Mouse (Mus musculus): ENCODE results near the gene Rer1. TPM values are rescaled to one million over a fixed set of nuclear protein-coding genes. Genes with fewer than 3 reads are reported as not detected.

Gene Rer1
- polyA plus RNA-seq, 1 experiment from 2014 or later, result 160 TPM

GRCm38 (mm10) chr4:155122444-155123040, 36.4 kb upstream of the Rer1 start:
- H3K4me1 ChIP-seq (ENCODE audit: insufficient read depth), result peaks cover 18% of the 10 kb centered on the region
- 0 out of 2 replicates have a peak overlapping the region, but pooled peaks have one; percentile 5 for H3K4me3 ChIP-seq (ENCODE audit: low read depth, low read length)
- DNase-seq (peak; percentile 98), ATAC-seq (ENCODE audit: insufficient read depth) (peak; percentile 84)
- peak overlapping the region; percentile 17; the same call in 1 of the 2 replicates for H3K9ac ChIP-seq
- H3K27me3 ChIP-seq (ENCODE audit: insufficient read depth, low read length), result no peaks in the 10 kb centered on the region
- peak overlapping the region; percentile 38 for H3K4me2 ChIP-seq
- no peaks in the 10 kb centered on the region for H3K36me3 ChIP-seq (ENCODE audit: insufficient read depth)
- peak overlapping the region; percentile 92 for H3K27ac ChIP-seq (ENCODE audit: low read depth)
- no peak for TF ChIP-seq CTCF (IDR thresholded peaks at IDR 0.05; ENCODE audit: low read depth)
- 5% methylated on average over 16 of the region's 16 CpGs for WGBS
- peaks cover 4% of the 10 kb centered on the region; the same call in 1 of the 2 replicates for H3K9me3 ChIP-seq (ENCODE audit: low read depth, low read length)

- no peak overlapping the region for H3K9ac ChIP-seq
- no peaks in the 10 kb centered on the region for H3K27me3 ChIP-seq (ENCODE audit: insufficient read depth, low read length)
- no peak for DNase-seq
- H3K36me3 ChIP-seq (ENCODE audit: insufficient read depth), result no peaks in the 10 kb centered on the region
- no peak overlapping the region for H3K4me2 ChIP-seq
- WGBS, result 61% methylated on average over 6 of the region's 6 CpGs
- 0 out of 2 replicates have a peak overlapping the region, but pooled peaks have one; percentile 5 for H3K4me3 ChIP-seq (ENCODE audit: low read depth, low read length)
- ATAC-seq (ENCODE audit: insufficient read depth), result peak; percentile 39; the same call in 1 of the 2 replicates
- peaks cover 4% of the 10 kb centered on the region; the same call in 1 of the 2 replicates for H3K9me3 ChIP-seq (ENCODE audit: low read depth, low read length)
- no peak for TF ChIP-seq CTCF (IDR thresholded peaks at IDR 0.05; ENCODE audit: low read depth)
- H3K4me1 ChIP-seq (ENCODE audit: insufficient read depth), result peaks cover 18% of the 10 kb centered on the region
- peak overlapping the region; percentile 92 for H3K27ac ChIP-seq (ENCODE audit: low read depth)
These were observed 35.8 kb upstream of the Rer1 start for GRCm38 (mm10) chr4:155121915-155122443.

DNA sequence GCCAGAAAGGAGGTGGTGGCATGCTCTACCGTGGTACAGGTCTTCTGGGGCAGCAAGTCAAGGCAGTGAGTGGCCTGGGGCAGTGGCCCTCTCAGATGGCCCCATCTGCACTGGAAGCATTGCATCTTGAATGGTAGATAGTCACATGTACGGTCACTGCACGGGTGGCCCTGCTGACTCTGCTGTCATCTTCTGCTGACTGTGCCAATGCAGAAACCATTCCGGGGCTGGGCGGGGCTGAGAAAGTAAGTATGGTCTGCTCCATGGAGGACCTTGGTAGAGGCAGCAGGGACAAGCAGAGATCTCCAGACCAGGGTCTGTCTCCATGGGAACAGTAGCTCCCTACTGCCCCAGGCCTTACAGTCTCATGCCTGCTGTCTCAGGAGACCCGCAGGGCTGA, 35.0 kb upstream of the Rer1 start:
- peaks cover 18% of the 10 kb centered on the region for H3K4me1 ChIP-seq (ENCODE audit: insufficient read depth)
- no peak overlapping the region for H3K4me2 ChIP-seq
- DNase-seq, result no peak
- peaks cover 4% of the 10 kb centered on the region; the same call in 1 of the 2 replicates for H3K9me3 ChIP-seq (ENCODE audit: low read depth, low read length)
- H3K27me3 ChIP-seq (ENCODE audit: insufficient read depth, low read length), result no peaks in the 10 kb centered on the region
- no peaks in the 10 kb centered on the region for H3K36me3 ChIP-seq (ENCODE audit: insufficient read depth)
- no peak overlapping the region for H3K4me3 ChIP-seq (ENCODE audit: low read depth, low read length)
- no peak overlapping the region for H3K9ac ChIP-seq
- no peak for ATAC-seq (ENCODE audit: insufficient read depth)
- peak overlapping the region; percentile 46; the same call in 1 of the 2 replicates for H3K27ac ChIP-seq (ENCODE audit: low read depth)
- no peak for TF ChIP-seq CTCF (IDR thresholded peaks at IDR 0.05; ENCODE audit: low read depth)
- 80% methylated on average over 6 of the region's 6 CpGs for WGBS

DNA sequence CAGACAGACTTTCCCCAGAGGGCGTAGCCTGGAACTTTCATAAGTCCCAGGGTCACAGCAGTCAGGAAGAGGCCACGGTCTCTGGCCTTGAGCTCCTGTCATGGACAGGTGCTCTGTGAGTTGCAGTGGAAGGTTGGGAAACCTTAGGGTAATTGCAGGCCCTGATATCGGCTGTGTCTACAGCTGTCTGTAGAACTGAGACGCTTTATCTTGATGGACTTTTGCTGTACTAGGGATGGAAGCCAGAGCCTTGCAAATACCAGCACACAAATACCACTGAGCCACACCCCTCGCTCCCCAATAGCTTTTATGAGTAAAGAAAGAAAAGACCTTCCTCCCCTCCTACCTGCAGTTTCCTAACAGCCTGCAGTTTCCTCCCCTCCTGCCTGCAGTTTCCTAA, 34.4 kb upstream of the Rer1 start:
- H3K27ac ChIP-seq (ENCODE audit: low read depth), result peak overlapping the region; percentile 46
- peaks cover 18% of the 10 kb centered on the region for H3K4me1 ChIP-seq (ENCODE audit: insufficient read depth)
- H3K9ac ChIP-seq, result no peak overlapping the region
- no peak for TF ChIP-seq CTCF (IDR thresholded peaks at IDR 0.05; ENCODE audit: low read depth)
- H3K4me2 ChIP-seq, result no peak overlapping the region
- no peaks in the 10 kb centered on the region for H3K36me3 ChIP-seq (ENCODE audit: insufficient read depth)
- no peak for ATAC-seq (ENCODE audit: insufficient read depth)
- no peaks in the 10 kb centered on the region for H3K27me3 ChIP-seq (ENCODE audit: insufficient read depth, low read length)
- peaks cover 4% of the 10 kb centered on the region; the same call in 1 of the 2 replicates for H3K9me3 ChIP-seq (ENCODE audit: low read depth, low read length)
- 58% methylated on average over 5 of the region's 5 CpGs for WGBS
- no peak overlapping the region for H3K4me3 ChIP-seq (ENCODE audit: low read depth, low read length)
- no peak for DNase-seq

DNA sequence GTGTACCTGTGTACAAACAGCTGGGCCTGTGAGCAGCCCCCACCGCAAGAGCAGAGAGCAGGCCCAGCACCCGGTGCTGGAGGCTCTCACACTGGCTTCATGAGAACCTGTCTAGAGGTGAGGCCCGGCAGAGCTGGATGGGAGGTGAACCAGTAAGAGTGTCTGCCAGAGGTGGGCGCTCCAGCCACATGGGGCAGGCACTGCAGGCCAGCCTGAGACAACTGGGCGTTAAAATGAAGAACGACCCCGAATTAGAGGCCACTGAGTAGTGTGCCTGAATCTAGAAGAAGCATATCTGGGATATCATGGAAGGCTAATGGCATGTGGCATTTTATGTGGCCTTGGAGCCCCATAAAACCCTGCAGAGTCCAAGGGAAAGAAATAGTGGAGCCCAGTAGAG, 33.9 kb upstream of the Rer1 start:
- 85% methylated on average over 7 of the region's 7 CpGs for WGBS
- Histone ChIP-seq H3K36me3 (ENCODE audit: insufficient read depth) (no peaks in the 10 kb centered on the region), H3K4me2 (no peak overlapping the region), H3K4me1 (ENCODE audit: insufficient read depth) (peaks cover 14% of the 10 kb centered on the region), H3K4me3 (ENCODE audit: low read depth, low read length) (no peak overlapping the region), H3K9ac (no peak overlapping the region), H3K27ac (ENCODE audit: low read depth) (peak overlapping the region; percentile 46), H3K9me3 (ENCODE audit: low read depth, low read length) (peaks cover 4% of the 10 kb centered on the region; the same call in 1 of the 2 replicates), H3K27me3 (ENCODE audit: insufficient read depth, low read length) (no peaks in the 10 kb centered on the region)
- ATAC-seq (ENCODE audit: insufficient read depth) (no peak), DNase-seq (no peak)
- TF ChIP-seq CTCF (IDR thresholded peaks at IDR 0.05; ENCODE audit: low read depth), result no peak

GRCm38 (mm10) chr4:155118278-155118677, 32.1 kb upstream of the Rer1 start:
- peaks cover 4% of the 10 kb centered on the region; the same call in 1 of the 2 replicates for H3K9me3 ChIP-seq (ENCODE audit: low read depth, low read length)
- TF ChIP-seq CTCF (IDR thresholded peaks at IDR 0.05; ENCODE audit: low read depth), result no peak
- H3K4me3 ChIP-seq (ENCODE audit: low read depth, low read length), result no peak overlapping the region
- no peak for DNase-seq
- no peaks in the 10 kb centered on the region for H3K36me3 ChIP-seq (ENCODE audit: insufficient read depth)
- 92% methylated on average over 10 of the region's 10 CpGs for WGBS
- no peaks in the 10 kb centered on the region for H3K27me3 ChIP-seq (ENCODE audit: insufficient read depth, low read length)
- no peak overlapping the region for H3K4me2 ChIP-seq
- no peak overlapping the region for H3K9ac ChIP-seq
- peaks cover 14% of the 10 kb centered on the region for H3K4me1 ChIP-seq (ENCODE audit: insufficient read depth)
- no peak for ATAC-seq (ENCODE audit: insufficient read depth)
- no peak overlapping the region for H3K27ac ChIP-seq (ENCODE audit: low read depth)

DNA sequence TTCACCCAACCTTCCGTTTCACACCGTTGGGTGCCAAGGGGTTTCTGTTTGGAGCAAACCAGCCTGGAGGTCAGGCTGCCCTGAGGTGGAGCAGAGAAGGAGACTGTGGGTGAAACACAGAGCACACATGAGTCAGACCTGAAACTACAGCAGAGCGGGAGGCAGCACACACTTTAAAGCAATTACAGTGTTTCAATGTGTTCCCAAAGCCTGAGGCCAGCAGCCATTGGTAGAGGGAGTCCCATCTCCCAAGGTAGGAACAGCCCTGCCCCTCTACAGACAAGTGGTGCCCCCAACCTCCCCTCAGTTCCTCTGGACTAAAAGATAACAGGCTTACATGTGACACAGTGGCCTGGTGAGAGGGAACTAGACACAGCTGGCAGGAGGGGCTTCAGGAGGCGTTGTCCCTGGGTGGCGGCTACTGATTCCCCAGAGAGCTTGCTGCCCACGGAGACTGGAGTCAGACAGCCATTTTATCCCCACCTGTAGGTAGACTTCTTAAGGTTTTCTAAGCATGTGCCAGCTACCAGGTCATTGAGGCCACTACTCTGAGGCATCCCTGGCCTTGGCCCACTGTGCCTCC, 31.3 kb upstream of the Rer1 start:
- no peak overlapping the region for H3K9ac ChIP-seq
- H3K36me3 ChIP-seq (ENCODE audit: insufficient read depth), result no peaks in the 10 kb centered on the region
- H3K4me1 ChIP-seq (ENCODE audit: insufficient read depth), result peaks cover 6% of the 10 kb centered on the region
- H3K27me3 ChIP-seq (ENCODE audit: insufficient read depth, low read length), result no peaks in the 10 kb centered on the region
- H3K4me2 ChIP-seq, result no peak overlapping the region
- H3K9me3 ChIP-seq (ENCODE audit: low read depth, low read length), result peaks cover 4% of the 10 kb centered on the region; the same call in 1 of the 2 replicates
- no peak for DNase-seq
- no peak overlapping the region for H3K4me3 ChIP-seq (ENCODE audit: low read depth, low read length)
- no peak for TF ChIP-seq CTCF (IDR thresholded peaks at IDR 0.05; ENCODE audit: low read depth)
- WGBS, result 81% methylated on average over 6 of the region's 6 CpGs
- no peak for ATAC-seq (ENCODE audit: insufficient read depth)
- no peak overlapping the region for H3K27ac ChIP-seq (ENCODE audit: low read depth)
